Mouse (Mus musculus): ENCODE measurements around the gene Tecpr2. TPM values are rescaled to one million over a fixed set of nuclear protein-coding genes. Genes with fewer than 3 reads are reported as not detected.

The Tecpr2 gene
- total RNA-seq, 2 experiments from 2014 or later, result 45.8 to 47.8 TPM

Other genes with a start within 250 kb of the Tecpr2 start
- gene 1700001K19Rik, start 206.6 kb upstream of the Tecpr2 start, total RNA-seq (2021), result not detected
- gene Hsp90aa1, start 186.5 kb upstream of the Tecpr2 start, total RNA-seq (2021), result 1,000 to 10,000 TPM; 1,069 to 1,070 TPM
- gene Wdr20, start 151.3 kb upstream of the Tecpr2 start, total RNA-seq (2021), result 10 to 100 TPM; 38.8 to 44.3 TPM
- 10 to 100 TPM; 11.7 to 14.7 TPM for gene Mok, start 48.3 kb upstream of the Tecpr2 start, total RNA-seq (2021)
- gene Zfp839, start 39.0 kb upstream of the Tecpr2 start, total RNA-seq (2021), result 10 to 100 TPM; 11.2 to 11.5 TPM
- 100 to 1,000 TPM; 115 to 118 TPM for gene Cinp, start 119 bp upstream of the Tecpr2 start, total RNA-seq (2021)
- gene Ankrd9, start 89.8 kb downstream of the Tecpr2 start, total RNA-seq (2021), result 10 to 100 TPM; 16.2 to 17.9 TPM
- 10 to 100 TPM; 17.1 to 19.6 TPM for gene Rcor1, start 150.1 kb downstream of the Tecpr2 start, total RNA-seq (2021)